Mouse (Mus musculus) spleen, adult 18-20 months (tissue): ENCODE data around the gene Pcyt1a.

ENCODE experiments used
- DNase-seq, 2 experiments: peaks; one replicate each; pipeline ENCODE4 v3.0.0; 2022; ENCODE audit warnings: mixed read lengths in 2 of 2

The Pcyt1a gene

GRCm38 (mm10) chr16:32430474-32431046 lies at the start of gene Pcyt1a:
Pcyt1a (plus strand) TSS chr16:32430921.
- peak; percentile 62 to 69 for DNase-seq

- DNase-seq, result no peak
These were observed 47.8 kb upstream of the Pcyt1a start for GRCm38 (mm10) chr16:32382901-32383300.

- no peak for DNase-seq
These were observed 45.8 kb upstream of the Pcyt1a start for GRCm38 (mm10) chr16:32384885-32385284.

- DNase-seq, result no peak
These were observed 43.9 kb upstream of the Pcyt1a start for GRCm38 (mm10) chr16:32386826-32387225.

- no peak for DNase-seq
These were observed 41.7 kb upstream of the Pcyt1a start for GRCm38 (mm10) chr16:32389049-32389448.

GRCm38 (mm10) chr16:32389841-32390240 lies 40.9 kb upstream of the Pcyt1a start:
- DNase-seq, result no peak

- DNase-seq, result no peak
These were observed 39.8 kb upstream of the Pcyt1a start for GRCm38 (mm10) chr16:32390882-32391281.

- DNase-seq, result no peak
These were observed 34.8 kb upstream of the Pcyt1a start for GRCm38 (mm10) chr16:32395679-32396540.

- DNase-seq, result no peak
These were observed 34.2 kb upstream of the Pcyt1a start for GRCm38 (mm10) chr16:32396541-32396835.

- DNase-seq, result no peak
These were observed 32.5 kb upstream of the Pcyt1a start for GRCm38 (mm10) chr16:32398206-32398605.

GRCm38 (mm10) chr16:32400267-32400666 lies 30.5 kb upstream of the Pcyt1a start, which contains the start of gene Tm4sf19:
Tm4sf19 (plus strand) TSS chr16:32400506.
- DNase-seq, result no peak

- peak; percentile 32 to 40 for DNase-seq
These were observed 29.3 kb upstream of the Pcyt1a start for GRCm38 (mm10) chr16:32401335-32401965.

GRCm38 (mm10) chr16:32402818-32403217 lies 27.9 kb upstream of the Pcyt1a start:
- DNase-seq, result no peak

GRCm38 (mm10) chr16:32405716-32406115 lies 25.0 kb upstream of the Pcyt1a start:
- no peak for DNase-seq

- DNase-seq, result no peak
These were observed 24.1 kb upstream of the Pcyt1a start for GRCm38 (mm10) chr16:32406671-32407070.

- no peak for DNase-seq
These were observed 23.0 kb upstream of the Pcyt1a start for GRCm38 (mm10) chr16:32407730-32408129.

GRCm38 (mm10) chr16:32417457-32417856 lies 13.3 kb upstream of the Pcyt1a start:
- DNase-seq, result no peak

GRCm38 (mm10) chr16:32419517-32420483 lies 10.9 kb upstream of the Pcyt1a start, which contains the start of gene Tctex1d2:
Tctex1d2 (plus strand) TSS chr16:32419702.
- peak; percentile 84 to 89 for DNase-seq

- DNase-seq, result no peak
These were observed 3.2 kb upstream of the Pcyt1a start for GRCm38 (mm10) chr16:32427506-32427905.

- DNase-seq, result no peak
These were observed 398 bp downstream of the Pcyt1a start for GRCm38 (mm10) chr16:32431047-32431591.

- no peak for DNase-seq
These were observed 1.2 kb downstream of the Pcyt1a start for GRCm38 (mm10) chr16:32431926-32432325.

GRCm38 (mm10) chr16:32433138-32433537 lies 2.4 kb downstream of the Pcyt1a start:
- no peak for DNase-seq
